Mouse (Mus musculus) liver, embryonic 14.5 days (tissue): ENCODE results near the gene Spem1.
A peak's percentile ranks its signal among the peaks of the same experiment; 100 is the strongest.

Experiments
- CTCF ChIP-seq: IDR thresholded peaks from 2 replicates; pipeline ENCODE4 v1.5.1; 2016; ENCODE audit warnings: antibody characterized with exemption, low read depth, control low read depth
- EP300 ChIP-seq: IDR thresholded peaks from 2 replicates; pipeline ENCODE4 v1.6.1; 2016; ENCODE audit warnings: antibody characterized with exemption, low read depth

DNA sequence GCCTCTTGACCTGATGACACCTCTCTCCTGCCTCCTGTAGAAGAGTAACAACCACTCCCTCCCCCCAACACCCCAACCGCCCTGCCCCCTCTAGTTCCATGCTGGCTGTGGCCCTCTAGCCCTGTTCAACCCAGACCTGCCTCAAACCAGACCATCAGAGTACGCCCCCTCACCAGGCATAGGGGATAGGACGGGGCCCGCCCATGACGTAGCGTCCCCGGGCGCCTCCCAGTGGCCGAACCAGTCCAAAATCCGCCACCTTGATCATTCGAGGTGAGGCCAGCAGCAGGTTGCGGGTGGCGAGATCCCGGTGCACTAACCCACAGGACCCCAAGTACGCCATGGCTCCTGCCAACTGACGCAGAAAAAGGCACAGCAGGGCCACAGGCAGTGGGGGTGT, 33.4 kb upstream of the Spem1 start:
- TF ChIP-seq CTCF (peak; percentile 92), EP300 (no peak)
